Mouse (Mus musculus) kidney, postnatal 4 days (tissue): ENCODE measurements around the gene Pip4k2c.
A peak's percentile ranks its signal among the peaks of the same experiment; 100 is the strongest.
"Not testable (repeated sequence)": the region's sequence is repeated elsewhere in the genome, so short reads cannot be mapped to it uniquely, and the experiment has no call there.

Experiments used
- DNase-seq, 2 experiments: peaks; one replicate each; pipeline ENCODE4 v3.0.0; 2021; ENCODE audit warnings: mixed read lengths in 2 of 2

The Pip4k2c gene

GRCm38 (mm10) chr10:127166771-127167613 lies 44.4 kb downstream of the Pip4k2c start:
- no peak for DNase-seq

GRCm38 (mm10) chr10:127166404-127166715 lies 45.0 kb downstream of the Pip4k2c start:
- DNase-seq, result no peak

- DNase-seq, result peak; percentile 56 to 70
Observed at GRCm38 (mm10) chr10:127165654-127166403, 45.6 kb downstream of the Pip4k2c start.

GRCm38 (mm10) chr10:127165354-127165653 lies 46.1 kb downstream of the Pip4k2c start:
- no peak for DNase-seq

DNA sequence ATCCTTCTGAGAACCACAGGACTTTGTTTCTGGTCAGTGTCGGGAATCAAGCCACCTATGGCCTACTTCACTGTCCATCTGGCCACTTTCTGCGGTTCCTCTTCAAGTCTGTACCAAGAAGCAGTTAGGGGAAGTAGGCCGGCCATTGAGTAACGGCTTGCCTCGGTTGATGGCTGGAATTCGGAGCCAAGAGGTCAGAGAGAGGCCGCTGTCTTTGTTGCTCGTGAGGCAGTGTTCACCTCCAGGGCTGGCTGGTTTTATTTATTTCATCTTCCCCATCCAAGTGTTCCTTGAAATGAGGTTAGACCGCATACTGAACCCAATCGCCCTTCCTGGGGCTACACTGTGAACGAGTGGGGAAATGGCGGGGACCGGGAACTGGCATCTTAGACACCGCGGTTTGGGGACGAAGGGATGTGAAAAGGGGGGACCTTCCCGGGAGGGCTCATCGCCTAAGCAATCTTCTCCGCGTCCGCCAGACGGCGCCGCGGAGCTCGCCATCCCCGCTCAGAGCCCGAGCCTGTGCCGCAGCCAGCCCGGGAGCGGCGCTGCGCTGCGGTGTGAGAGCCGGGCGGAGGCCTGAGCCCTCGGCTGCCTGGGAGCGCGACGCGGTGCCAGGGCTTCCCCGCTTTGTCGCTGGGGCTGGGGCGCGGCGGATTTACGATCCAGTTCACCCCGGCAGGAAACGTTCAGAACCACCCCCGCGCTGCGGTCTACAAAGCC lies 46.6 kb downstream of the Pip4k2c start, which contains the start of gene B4galnt1:
Gene B4galnt1, plus strand, starts transcription at position 595 of the 723 bp plus-strand sequence.
- DNase-seq, result peak; percentile 80 to 86

DNA sequence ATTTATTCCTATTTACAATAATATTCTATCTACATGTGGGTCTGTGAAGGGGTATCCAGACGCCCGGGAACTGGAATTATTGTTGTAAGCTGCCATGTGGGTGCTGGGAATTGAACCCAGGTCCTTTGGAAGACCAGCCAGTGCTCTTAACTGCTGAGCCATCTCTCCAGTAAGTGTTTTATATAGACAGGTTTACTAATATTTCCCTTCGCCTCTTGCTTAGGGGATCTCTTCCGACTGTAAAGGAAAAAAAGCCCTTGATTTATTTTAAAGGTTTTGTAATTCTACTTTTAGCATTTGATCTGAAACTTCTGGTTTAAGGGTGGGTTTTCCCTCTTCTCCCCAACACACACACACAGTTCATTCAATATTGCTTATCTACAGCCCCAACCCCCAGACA lies 47.2 kb downstream of the Pip4k2c start:
- DNase-seq, result no peak

DNA sequence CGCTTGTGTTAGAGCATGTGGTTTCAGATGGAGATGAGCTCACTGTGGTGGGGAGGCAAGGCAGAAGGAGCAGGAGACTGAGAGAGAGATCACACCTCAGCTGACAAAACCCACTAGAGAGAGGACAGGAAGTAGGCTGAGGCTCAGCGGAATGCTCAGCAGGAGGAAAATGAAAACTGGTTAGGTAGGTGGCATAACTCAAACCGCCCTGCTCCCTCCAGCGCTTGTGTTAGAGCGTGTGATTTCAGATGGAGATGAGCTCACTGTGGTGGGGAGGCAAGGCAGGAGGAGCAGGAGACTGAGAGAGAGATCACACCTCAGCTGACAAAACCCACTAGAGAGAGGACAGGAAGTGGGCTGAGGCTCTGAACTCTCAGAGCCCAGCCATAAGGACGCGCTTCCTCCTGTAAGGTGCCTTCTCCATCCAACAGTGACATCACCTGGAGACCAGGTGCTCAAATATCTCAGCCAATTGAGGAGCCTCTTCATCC lies 48.6 kb downstream of the Pip4k2c start:
- not testable (repeated sequence) for DNase-seq

DNA sequence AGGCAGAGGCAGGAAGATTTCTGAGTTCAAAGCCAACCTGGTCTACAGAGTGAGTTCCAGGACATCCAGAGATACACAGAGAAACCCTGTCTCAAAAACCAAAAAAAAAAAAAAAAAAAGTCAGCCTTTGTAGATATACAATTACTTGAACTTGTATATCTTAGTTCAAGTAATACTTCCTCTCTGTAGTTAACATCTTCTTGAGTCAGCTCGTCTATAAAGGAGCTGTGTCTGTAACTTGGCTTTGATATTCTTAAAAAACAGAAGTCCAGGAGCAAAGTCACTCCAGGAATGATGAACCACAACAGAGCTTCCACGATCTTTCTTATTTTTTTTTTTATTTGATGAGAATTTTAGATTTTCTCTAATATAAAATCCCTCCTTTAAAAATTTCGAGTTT lies 50.7 kb downstream of the Pip4k2c start:
- DNase-seq, result no peak

- DNase-seq, result no peak
Observed at GRCm38 (mm10) chr10:127160081-127160480, 51.3 kb downstream of the Pip4k2c start.

- DNase-seq, result no peak
Observed at GRCm38 (mm10) chr10:127158471-127158870, 52.9 kb downstream of the Pip4k2c start.

- no peak for DNase-seq
Observed at GRCm38 (mm10) chr10:127156511-127156910, 54.9 kb downstream of the Pip4k2c start.

GRCm38 (mm10) chr10:127156089-127156488 lies 55.3 kb downstream of the Pip4k2c start:
- no peak for DNase-seq

GRCm38 (mm10) chr10:127154652-127155051 lies 56.7 kb downstream of the Pip4k2c start:
- DNase-seq, result peak in 1 of 2 experiments; percentile 37

DNA sequence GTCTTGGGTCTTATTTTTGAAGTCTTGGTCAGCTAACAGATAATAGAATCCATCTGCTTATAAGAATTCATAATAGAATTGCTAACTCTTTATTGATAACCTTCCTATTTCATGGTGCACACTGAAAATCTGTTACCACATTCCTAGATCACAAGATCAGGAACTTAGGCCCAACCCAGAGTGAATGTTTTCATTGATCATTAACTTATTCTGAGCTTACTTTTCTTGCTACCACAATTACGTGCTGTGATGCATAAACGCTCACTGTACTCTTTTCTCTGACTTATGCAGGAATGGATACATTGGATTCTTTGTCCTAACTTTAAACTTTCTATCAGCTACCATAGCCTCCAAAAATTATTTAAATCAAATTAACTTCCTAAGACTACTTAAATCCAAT lies 57.1 kb downstream of the Pip4k2c start:
- DNase-seq, result no peak

- DNase-seq, result no peak
Observed at GRCm38 (mm10) chr10:127153323-127153722, 58.1 kb downstream of the Pip4k2c start.

GRCm38 (mm10) chr10:127152556-127152955 lies 58.8 kb downstream of the Pip4k2c start:
- DNase-seq, result not testable (repeated sequence)

GRCm38 (mm10) chr10:127151233-127151632 lies 60.2 kb downstream of the Pip4k2c start:
- DNase-seq, result not testable (repeated sequence)

GRCm38 (mm10) chr10:127150471-127150872 lies 60.9 kb downstream of the Pip4k2c start:
- DNase-seq, result peak in 1 of 2 experiments; percentile 58

GRCm38 (mm10) chr10:127147135-127147534 lies 64.2 kb downstream of the Pip4k2c start:
- DNase-seq, result peak in 1 of 2 experiments; percentile 22
